Mouse (Mus musculus) ZHBTc4 (cell line): ENCODE results near the gene Polr3b.

Experiments
- DNase-seq: peaks from one replicate; pipeline ENCODE4 v3.0.0-alpha.2; 2011; ENCODE audit warnings: low read depth, low spot score

Polr3b gene

DNA sequence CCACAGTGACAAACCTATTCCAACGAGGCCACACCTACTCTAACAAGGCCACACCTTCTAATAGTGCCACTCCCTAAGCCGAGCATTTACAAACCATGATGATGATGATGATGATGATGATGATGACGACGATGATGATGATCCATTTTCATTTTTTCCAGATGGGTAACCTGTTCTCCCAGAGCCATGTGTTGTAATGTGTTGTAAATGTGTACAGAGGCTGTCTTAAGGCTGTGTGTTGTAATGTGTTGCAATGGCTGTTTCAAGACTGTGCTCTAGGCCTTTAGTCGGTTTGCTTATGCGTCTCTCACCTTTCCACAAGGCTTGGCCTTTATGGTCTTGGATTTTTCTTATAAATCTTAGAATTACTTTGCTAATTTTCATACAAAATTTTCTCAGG lies 40.0 kb downstream of the Polr3b start:
- no peak for DNase-seq

DNA sequence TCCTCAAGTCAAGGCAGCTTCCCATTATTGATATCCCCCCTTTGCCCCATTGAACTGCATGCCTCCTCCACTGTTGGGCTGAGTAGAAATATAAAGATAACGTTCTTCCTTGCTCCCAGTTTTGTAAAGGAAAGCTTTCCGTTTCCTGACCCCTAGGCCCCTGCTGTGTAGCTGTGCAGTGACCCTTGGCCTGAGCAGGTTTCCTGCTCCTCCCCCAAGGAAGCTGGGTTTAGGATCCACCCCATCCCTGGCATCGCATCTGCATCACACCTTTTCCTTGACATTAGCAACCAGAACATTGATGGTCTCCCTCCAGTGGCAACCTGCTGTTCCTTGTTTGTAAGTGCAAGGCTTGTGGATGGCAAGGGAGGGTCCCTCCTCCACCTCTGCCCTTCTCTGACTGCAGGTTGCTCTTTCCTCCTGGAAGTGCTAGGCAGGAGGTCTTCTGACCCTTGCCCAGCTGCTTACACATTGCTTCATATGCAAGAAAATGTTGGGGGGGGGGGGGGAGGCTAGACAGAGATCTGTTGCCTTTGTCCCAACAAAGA lies 43.7 kb downstream of the Polr3b start:
- DNase-seq = peak; percentile 19

DNA sequence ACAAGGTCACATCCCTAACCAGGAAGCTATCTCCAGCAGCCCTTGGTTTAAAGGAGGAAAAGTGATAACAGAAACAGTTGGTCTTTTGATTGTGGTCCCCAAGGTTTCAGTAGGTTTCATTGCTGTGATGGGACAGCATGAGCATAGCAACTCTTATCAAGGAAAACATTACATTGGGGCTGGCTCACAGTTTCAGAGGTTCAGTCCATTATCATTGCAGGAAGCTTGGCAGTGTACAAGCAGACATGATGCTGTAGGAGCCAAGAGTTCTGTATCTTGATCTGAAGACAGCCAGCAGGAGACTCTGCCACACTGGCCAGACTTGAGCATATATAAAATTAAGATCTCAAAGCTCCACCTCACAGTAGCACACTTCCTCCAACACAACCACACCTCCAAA lies 53.6 kb downstream of the Polr3b start:
- DNase-seq = no peak

DNA sequence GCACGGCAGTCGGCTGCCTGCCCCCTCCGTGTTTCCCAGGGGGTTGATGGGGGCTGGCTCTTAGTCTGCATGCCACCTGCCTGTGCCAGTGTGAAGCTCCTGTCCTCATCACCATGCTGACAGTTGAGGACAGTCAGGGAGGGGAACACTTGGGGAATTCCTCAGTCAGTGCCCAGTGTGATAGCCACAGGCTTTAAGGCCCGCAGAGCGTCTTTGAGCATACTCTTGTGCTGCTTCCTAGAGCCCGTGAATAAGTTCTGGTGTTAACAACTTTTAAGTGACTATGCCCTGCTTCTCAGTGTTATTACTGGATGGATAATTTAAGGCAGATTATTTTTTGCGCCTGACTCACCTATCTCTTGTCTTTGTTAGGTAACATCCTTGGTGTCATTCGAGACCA lies 54.4 kb downstream of the Polr3b start:
- no peak for DNase-seq

DNA sequence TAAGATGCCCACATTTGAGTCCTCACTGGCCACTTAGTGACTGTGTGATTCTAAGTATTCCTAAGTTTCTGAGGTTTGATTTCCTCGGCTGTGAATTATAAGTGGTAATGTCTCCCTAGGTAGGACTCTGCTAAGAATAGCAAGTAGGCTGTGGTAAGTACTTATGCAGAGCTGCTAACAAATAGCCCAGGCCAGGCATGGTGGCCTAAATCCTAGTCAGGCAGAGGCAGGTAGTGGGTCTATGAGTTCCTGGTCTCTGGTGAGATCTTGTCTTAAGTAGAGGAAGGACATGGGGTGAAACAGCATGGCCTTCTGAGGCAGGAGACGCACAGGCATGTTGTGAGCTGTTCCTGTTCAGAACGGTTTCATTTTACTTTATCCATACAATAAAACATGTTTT lies 55.8 kb downstream of the Polr3b start:
- no peak for DNase-seq

DNA sequence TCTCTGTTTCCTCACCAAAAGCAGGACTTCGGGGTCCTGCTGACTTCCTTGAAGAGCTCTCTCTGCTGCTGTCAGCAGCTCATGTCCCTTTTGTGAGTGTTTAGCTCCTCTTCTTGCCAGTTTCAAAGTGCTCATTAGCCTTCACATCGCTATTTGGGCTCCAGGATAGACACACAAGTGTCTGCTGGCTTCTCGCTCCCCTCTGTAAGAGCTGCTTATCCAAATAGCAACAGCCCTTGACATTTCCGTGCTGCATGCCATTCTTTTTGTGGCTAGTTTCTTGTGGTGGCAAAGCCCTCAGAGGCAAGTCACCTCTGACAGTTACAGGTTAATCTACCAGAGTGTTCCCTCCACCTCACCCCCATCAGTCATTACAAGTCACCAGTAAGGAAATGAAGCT lies 56.3 kb downstream of the Polr3b start:
- no peak for DNase-seq

DNA sequence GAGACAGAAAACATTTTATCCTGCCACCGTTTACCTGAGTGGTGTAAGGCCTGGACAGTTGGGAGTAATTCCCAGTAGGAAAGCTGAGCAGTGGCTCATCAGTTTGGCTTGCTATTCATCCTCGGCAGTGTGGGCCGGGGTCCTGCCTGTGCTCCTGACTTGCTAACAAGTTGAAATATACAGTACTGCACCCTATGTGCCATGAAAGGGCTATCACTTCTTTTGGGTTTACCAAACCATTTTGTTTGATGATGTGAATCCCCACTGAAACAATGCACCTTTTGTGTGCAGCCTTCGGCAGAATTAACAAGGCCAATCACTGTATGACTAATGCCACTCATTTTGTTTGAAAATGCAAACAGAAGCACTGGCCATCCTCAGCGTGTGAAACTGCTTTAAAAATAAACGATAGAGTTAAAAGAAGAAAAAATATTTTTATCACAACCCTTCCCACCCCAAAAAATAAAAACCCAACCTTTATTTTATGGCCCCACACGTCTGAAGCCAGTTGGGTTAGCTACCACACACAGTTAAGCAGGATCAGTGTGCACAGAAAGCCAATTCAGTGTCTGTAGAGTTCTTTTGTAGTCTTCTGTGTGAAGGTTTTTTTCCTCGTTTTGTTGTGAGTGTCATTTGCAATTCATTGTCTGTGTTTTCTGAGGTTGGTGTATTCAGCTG lies 63.5 kb downstream of the Polr3b start:
- DNase-seq = no peak

DNA sequence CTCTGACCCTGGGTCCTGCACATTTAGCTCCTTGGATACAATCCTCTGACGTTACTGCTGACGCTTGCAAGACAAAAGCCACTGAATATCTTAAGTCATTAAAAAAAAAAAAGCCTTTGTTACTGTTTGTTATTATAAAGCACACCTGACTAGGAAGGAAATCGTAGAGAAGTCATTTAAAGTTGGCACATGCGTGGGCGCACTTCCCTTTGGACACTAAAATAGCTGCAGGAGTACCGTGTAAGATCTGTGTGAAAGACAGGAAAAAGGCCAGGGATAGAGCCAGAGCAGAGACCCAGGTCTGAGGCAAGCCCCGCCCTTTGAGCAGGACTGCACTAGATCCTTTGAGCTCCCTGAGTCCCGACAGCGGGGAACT lies 64.0 kb downstream of the Polr3b start:
- DNase-seq = peak; percentile 71

DNA sequence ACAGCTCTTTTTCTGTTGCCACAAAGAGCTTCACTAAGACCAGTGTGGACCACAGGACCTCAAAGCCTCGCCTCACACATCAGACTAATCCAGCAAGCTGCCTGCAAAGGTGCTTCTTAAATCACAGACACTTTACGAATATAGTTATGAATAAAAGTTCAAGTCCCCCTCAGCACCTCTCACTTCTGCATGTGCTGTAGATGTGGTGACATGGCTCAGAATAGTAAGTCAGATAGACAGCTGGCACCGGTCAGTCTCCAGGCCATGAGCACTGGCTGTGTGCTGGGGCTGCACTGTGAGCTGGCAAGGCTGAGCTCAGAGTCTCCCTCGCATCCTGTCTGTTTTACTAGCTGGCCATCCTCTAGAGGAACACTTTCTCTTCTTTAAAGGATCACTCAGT lies 64.6 kb downstream of the Polr3b start:
- DNase-seq = no peak

DNA sequence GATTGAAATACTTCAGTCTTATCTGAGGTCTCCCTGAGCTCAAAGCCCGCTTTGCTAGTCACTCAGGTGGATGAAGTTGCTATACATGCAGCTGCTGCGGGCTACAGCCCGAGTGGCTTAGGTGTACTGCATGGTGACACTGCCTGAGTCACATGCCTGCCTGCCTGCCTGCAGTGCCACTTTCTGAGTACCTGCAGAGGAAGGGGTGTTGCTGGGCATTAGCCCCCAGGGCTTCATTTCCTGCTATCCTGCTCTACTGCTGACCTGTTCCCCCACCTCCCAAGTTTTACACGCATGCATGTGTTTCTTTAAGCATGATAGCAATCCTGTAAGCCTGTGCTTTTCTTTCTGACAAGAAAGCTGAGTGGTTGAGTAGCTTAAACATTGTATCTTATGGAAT lies 65.6 kb downstream of the Polr3b start:
- no peak for DNase-seq

DNA sequence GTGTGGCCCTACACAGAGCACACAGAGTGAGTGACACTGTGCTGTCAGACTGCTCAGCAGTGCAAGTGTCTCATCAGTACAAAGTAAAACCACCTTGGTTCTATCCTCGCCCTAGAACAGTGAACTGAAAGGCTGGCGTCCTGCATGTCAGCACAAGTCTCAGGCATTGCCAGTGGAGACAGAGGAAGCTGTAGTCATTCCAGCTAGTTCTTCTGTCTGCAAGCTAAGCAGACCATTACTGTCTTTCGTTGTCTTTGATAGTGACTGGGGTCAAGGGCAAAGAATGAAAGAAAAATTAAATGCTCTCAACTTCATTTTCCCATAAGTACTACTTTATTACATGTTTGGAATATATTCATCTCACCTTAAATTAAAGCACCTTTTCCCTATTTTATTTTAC lies 67.8 kb downstream of the Polr3b start:
- DNase-seq = no peak

DNA sequence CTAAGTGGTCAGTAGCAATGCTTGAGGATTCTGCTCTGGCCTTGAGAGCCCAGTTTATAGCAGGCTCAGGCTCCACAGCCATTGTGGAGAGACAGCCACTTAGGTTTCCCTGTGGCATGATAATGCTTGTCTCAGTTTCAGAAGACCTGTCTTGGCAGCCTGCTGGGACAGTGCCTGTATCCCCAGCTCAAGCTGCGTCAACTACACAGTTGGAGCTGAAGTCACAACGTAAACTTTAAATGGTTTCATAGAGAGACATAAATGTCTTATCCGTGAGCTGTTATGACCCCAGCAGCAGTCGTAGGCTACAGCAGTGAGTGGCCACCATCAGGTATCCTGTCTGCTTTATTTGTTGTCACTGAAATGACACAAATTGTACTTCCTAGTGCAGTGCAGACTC lies 68.7 kb downstream of the Polr3b start:
- DNase-seq = no peak

DNA sequence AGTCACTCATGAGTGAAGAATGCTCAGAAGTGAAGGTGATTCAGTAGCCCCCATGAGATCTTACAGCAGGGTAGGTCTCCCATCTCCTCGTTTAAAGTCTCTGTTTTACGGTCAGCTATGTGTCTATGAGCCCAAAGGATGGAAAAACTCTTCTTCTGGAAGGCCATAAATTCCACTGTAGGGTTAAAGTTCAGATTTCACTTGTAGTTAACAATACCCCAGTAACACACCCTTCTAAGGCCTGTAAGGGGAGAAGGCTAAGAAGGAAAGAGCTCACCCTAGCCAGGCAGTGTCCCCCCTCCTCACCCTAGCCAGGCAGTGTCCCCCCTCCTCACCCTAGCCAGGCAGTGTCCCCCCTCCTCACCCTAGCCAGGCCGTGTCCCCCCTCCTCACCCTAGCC lies 69.6 kb downstream of the Polr3b start:
- DNase-seq = no peak

DNA sequence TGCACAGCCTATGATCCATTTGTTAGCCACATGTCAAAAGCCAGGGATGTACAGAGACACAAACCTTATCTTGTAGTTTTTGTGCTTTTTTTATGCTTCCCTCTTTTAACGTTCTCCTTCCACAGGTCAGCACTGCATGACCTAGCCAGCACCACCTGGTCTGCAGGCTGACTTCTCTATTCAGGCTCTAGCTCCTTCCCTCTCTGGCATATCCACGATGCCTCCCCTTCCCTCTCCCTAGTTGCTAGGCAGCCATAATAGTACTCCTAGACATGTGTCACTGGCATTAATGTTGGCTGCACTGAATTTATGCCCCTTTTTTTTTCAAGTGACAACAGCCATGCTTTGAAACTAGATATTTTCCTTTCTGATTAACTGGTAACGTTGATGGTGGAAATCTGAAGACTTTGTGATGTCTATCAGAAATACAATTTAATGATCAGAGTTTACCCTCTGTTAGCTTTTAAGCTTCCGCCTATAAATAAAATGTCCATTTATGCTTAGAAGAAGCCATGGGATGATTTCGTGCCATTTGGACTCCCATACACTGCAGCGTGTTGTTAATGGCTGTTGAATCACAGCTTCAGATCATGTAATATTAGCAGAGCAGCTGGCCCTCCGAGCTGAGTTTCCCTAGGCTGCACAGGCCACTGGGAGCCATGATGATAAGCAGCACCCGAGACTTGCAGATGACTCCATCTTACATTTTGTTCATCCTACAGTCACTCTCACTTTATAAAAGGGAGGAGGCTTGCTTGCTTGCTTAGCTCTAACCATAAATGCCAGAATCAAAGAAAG lies 71.9 kb downstream of the Polr3b start:
- DNase-seq = no peak

DNA sequence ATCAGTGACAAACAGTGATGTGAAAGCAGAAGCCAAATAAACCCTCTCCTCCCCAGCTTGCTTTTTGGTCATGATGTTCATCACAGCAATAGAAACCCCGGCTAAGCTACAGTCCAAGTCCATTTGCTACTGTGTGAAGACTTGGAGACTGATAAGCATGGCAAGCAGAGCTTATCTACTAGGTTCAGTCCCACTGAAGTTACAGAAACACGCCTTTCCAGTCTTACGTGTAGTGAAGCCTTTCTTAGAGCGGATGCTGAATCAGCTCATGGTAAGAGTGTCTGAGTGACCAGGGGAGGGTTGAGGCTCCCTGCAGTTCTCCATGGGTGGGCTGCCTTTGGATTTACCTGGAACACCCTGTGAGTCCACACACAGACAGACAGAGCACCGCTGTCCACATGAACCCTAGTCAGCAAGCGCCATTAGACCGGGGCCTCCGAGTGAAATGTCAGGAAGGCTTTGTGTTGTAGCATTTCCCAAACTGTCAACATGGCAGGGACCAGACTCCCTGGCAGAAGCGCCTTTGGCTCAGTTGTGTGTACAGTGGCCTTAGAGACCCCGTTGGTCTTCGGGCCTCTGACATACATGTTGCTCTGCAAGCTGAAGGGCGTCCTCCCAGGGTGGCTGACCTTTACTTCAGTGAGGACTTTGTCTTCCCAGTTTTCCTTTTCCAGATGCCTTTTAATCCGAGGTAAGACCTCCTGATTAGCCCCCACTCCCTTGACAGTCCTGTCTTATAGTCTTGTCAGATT lies 78.3 kb downstream of the Polr3b start:
- DNase-seq = no peak

DNA sequence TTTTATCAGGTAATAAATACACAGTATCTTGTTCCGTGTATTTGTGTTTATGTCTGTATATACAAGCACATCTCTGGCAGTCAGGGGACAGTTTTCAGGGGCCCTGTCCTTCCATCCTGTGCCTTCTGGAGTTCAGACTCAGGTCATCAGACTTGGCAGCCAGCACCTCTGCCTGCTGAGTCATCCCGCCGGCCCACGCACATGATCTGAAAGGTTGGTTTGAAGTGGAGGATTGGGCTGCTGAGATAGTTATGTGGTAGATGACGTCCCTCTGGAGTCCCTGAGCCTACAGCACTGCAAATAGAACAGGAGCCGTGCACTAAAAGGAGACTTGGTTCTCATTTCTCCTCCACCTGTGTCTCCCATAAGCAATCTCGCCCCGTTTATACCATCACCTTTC lies 79.0 kb downstream of the Polr3b start:
- no peak for DNase-seq

DNA sequence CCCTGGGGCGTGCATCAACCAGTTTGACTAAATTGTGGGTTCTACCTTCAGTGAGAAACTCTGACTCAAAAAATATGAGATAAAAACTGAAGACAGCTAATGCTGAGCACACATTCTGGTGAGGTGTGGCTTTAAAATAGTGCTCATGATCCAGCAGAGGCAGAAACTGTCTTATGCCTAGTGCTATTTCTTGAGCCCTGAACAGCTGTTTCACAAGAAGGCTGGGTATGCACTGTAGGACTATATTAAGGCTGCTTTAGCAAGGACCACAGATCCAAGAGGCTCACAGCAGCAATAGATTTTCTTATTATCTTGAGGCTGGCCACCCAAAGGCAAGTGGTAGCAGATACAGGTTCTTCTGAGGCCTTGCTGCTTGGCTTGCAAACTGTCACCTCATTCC lies 80.0 kb downstream of the Polr3b start:
- no peak for DNase-seq

DNA sequence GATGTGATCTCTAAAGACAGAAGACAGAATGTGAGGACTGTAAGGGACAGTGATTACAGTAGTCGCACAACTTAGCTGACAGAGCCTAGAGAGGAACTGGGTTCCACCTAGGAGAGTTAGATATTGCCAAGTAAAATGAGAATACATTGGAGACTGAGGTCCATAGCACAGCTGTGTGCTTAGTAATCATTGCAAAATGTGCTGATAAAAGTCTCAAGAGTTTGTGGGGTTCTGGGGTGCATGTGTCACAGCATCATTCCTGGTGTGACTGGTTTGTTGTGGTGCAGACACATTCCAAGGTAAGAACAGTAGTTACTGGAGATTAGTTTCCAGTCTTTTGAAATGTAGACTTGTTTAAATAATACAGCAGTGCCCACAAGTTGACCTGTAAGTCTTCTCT lies 82.5 kb downstream of the Polr3b start:
- no peak for DNase-seq

DNA sequence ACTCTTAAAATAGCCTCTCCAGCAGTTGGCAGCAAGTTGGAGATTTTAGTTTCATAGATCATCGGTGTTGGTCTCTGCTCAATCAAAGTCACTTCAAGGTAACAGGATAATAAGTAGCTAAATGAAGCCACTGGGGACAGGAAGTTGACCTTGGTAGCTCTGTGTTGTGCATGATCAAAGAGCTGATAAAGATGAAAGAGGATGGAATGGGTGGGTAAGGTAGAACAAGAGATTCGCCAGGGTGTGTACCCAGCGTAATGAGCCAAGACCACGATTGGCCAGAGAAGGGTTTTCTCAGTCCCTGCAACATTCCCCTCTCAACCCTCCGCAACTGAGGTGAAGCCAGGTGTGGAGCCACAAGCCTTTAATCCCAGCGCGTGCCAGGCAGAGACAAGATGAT lies 83.1 kb downstream of the Polr3b start:
- DNase-seq = peak; percentile 69

DNA sequence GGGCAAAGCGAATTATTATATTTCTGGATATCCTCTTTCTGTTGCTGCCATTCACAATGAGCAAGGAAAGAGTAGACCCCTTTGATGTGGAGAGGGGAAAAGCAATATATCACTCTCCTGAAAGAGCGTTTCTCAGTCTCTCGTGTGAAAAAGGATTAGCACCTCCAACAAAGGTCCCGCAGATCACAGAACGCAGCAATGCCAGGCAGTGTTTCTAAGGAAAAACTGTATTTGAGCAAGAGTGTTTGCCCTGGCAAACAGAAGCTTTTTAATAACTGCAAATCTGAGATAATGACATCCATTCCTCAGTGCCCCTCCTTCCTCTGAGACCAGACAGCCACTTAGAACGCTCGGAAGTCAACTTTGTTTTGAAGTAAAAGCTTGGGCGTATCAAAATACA lies 84.5 kb downstream of the Polr3b start:
- DNase-seq = no peak

DNA sequence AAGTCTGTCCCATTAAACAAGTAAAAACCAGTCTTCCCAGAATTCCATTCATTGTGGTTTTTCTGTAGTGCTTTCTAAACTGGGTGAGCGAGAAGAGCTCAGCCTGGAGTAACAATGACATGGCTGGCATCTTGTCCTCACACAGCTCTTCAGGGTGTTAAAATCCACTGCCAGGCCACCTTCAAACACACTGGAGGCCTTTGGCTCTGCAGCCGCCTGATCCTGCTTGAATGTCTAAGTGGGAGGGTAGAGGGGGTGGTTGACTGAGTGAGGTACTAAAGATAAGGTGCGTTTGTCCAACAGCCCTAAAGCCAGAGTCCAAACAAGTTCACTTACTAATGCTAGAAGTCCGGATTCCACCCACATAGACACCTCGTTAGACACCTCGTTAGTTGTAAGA lies 85.1 kb downstream of the Polr3b start:
- DNase-seq = peak; percentile 28

DNA sequence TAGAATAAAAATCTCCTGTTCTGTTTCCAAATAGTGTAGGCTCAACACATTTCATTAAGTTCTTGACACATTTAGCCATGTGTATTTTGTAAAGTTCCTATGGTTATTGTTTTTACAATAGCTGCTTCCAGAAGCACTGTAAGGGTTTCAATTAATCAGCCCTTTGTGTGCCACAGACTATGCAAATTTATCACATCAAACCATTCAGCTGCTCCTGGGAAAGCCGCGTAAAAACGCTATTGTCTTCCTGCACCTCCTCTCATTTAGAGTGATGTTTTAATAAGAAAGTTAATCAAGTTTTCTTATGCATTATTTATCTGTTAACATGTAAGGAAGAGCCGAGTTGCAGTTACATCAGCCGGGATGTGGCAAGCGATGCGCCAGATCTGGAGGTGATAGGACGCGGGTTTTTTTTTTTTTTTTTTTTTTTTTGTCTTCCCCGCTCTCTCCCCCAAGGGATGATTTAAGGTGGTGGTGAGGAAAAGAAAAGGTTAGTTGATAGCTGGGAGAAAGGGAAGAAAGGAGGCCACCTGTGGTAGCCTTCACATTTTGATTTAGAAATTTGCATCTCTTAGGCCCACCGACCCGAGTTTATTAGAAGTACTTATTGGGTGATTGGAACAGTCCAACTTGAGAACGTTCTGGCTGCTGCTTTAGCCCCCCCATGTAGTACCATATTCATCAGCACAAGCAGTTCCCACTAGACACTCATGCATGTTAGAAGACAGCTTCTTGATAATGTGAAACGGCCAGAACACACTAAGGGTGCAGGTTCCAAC lies 85.8 kb downstream of the Polr3b start:
- peak; percentile 82 for DNase-seq
